Mouse (Mus musculus) neural tube, embryonic 15.5 days (tissue): ENCODE data around the gene Myadml2. TPM values are rescaled to one million over a fixed set of nuclear protein-coding genes. Genes with fewer than 3 reads are reported as not detected.
A peak's percentile ranks its signal among the peaks of the same experiment; 100 is the strongest.

Experiments
- ATAC-seq: fragments of 200-750 bp; cut with Nextera tagmentation; 2 replicates; pipeline ENCODE4 v1.8.0; 2017; ENCODE audit warnings: mild to moderate bottlenecking, moderate TSS enrichment, moderate library complexity; ENCODE audit not compliant: low FRiP score
- H3K27ac ChIP-seq: fragments of 300-500 bp; sonication (generic); replicated peaks from 2 replicates; pipeline ENCODE4 v1.5.1; 2015; ENCODE audit warnings: mild to moderate bottlenecking, inconsistent platforms
- H3K27me3 ChIP-seq: fragments of 300-500 bp; sonication (generic); replicated peaks from 2 replicates; pipeline ENCODE4 v1.6.1; 2015; ENCODE audit warnings: inconsistent platforms
- H3K36me3 ChIP-seq: fragments of 300-500 bp; sonication (generic); 2 replicates; pipeline ENCODE4 v1.6.1; 2015; ENCODE audit warnings: inconsistent platforms
- H3K4me1 ChIP-seq: fragments of 300-500 bp; sonication (generic); 2 replicates; pipeline ENCODE4 v1.6.1; 2015; ENCODE audit warnings: inconsistent platforms
- H3K4me2 ChIP-seq: fragments of 300-500 bp; sonication (generic); 2 replicates; pipeline ENCODE4 v1.6.1; 2015; ENCODE audit warnings: inconsistent platforms, mild to moderate bottlenecking, moderate library complexity
- H3K4me3 ChIP-seq: fragments of 300-500 bp; sonication (generic); replicated peaks from 2 replicates; pipeline ENCODE4 v1.5.1; 2015; ENCODE audit warnings: mild to moderate bottlenecking, inconsistent platforms
- H3K9ac ChIP-seq: fragments of 300-500 bp; sonication (generic); replicated peaks from 2 replicates; pipeline ENCODE4 v1.6.1; 2015; ENCODE audit warnings: mild to moderate bottlenecking, inconsistent platforms
- H3K9me3 ChIP-seq: fragments of 300-500 bp; sonication (generic); replicated peaks from 2 replicates; pipeline ENCODE4 v1.6.1; 2016; ENCODE audit warnings: inconsistent platforms
- WGBS: fragments of 180-500 bp; shearing (Covaris S2); methylation state at CpG from one replicate; pipeline ENCODE4 v1.1.7; 2015; ENCODE audit warnings: mixed read lengths; 5-methylcytosine and 5-hydroxymethylcytosine counted together
- polyA plus RNA-seq: library from polyadenylated mRNA; unstranded; fragments of >200 nt; fragmentation: Nextera tagmentation; extraction: Ambion mirVana; gene quantifications from 2 replicates; pipeline ENCODE4 v1.2.1, GENCODE M21; 2015

Myadml2 gene
- polyA plus RNA-seq, 1 experiment from 2014 or later, result 2.6 TPM

DNA sequence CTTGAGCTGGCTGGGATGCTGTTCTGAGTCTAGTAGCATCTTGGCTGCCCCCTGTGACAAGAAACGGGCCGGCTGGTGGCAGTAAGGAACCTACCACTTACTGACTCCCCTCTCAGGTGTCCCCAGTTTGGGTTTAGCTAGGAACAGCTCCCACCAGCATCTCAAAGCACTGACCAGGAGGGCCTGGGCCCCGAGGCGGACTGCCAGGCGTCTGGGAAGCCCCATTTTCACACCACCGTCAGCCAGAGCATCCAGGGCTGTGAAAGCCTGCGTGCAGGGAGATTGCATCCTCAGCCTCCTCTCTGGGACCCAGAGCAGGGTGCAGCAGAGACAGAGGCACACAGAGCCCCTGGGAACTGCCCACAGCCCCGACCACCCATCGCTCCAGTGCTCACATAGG is 6.7 kb downstream of the Myadml2 start:
- WGBS, result 63% methylated on average over 9 of the region's 9 CpGs
- H3K27ac ChIP-seq, result no peak overlapping the region
- H3K9me3 ChIP-seq, result no peaks in the 10 kb centered on the region
- no peak overlapping the region; the same call in 1 of the 2 replicates for H3K9ac ChIP-seq
- ATAC-seq, result no peak
- H3K4me2 ChIP-seq, result no peak overlapping the region
- H3K4me3 ChIP-seq, result no peak overlapping the region
- peaks cover 15% of the 10 kb centered on the region for H3K4me1 ChIP-seq
- H3K36me3 ChIP-seq, result no peaks in the 10 kb centered on the region
- no peaks in the 10 kb centered on the region for H3K27me3 ChIP-seq

DNA sequence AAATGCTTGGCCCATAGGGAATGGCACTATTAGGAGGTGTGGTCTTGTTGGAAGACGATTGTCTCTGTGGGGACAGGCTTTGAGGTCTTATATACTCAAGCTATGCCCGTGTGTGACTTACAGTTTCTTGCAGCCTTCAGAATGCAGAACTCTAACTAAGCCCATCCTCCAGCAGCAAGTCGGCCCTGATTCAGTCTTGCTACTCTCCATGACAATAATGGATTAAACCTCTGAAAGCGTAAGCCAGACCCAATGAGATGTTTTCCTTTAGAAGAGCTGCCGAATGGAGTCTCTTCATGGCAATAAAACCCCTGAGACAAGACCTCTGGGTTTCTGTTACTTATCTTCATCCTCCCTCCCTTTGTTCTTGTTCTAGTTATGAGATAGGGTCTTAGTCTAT is 13.1 kb downstream of the Myadml2 start:
- Histone ChIP-seq H3K4me1 (peaks cover 37% of the 10 kb centered on the region), H3K27ac (no peak overlapping the region), H3K4me3 (no peak overlapping the region), H3K4me2 (no peak overlapping the region; the same call in 1 of the 2 replicates), H3K9ac (no peak overlapping the region), H3K27me3 (no peaks in the 10 kb centered on the region), H3K36me3 (no peaks in the 10 kb centered on the region), H3K9me3 (no peaks in the 10 kb centered on the region)
- 81% methylated on average over 5 of the region's 5 CpGs for WGBS
- ATAC-seq, result no peak

DNA sequence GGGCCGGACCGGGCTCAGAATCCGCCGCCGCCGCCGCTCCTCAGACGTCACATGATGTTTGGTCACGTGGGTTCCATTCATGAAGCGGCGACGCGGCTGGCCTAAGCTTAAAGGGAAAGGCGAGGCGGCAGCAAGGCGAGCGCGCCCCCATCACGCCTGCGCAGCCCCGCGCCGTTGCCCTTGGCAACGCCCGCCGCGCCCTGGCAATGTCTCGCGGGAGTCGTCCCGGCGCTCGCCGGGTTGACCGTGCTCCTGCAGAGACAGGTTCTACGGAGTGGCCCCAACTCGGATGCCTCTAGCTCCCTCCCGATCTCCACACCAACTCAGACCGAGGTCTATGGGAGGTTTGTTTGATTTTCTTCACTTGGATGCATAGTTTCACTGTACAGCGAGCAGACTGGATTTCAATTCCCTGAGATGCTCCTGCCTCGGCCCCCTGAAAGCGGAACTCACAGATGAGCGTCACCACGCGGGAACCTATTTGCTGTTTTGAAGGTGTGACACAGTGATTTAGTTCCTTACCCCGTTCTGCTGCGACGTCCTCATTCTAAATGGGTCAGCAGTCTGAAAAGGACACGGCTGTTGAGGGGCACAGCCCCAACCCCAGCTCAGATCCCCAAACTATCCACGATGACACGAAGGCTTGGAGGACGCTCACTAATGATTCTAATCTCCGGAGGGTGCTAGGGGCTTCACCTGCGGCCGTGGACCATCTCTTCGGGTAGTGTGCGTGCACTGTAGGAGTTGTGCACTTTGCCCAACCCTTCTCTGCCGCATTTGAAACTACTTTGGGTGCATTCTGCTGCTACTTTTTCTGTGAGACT is 14.2 kb downstream of the Myadml2 start, which contains the start of gene Mafg:
TSS of gene Mafg (minus strand) at position 81 of the 824 bp plus-strand sequence.
- H3K4me1 ChIP-seq, result peaks cover 46% of the 10 kb centered on the region
- peak; percentile 90 for ATAC-seq

DNA sequence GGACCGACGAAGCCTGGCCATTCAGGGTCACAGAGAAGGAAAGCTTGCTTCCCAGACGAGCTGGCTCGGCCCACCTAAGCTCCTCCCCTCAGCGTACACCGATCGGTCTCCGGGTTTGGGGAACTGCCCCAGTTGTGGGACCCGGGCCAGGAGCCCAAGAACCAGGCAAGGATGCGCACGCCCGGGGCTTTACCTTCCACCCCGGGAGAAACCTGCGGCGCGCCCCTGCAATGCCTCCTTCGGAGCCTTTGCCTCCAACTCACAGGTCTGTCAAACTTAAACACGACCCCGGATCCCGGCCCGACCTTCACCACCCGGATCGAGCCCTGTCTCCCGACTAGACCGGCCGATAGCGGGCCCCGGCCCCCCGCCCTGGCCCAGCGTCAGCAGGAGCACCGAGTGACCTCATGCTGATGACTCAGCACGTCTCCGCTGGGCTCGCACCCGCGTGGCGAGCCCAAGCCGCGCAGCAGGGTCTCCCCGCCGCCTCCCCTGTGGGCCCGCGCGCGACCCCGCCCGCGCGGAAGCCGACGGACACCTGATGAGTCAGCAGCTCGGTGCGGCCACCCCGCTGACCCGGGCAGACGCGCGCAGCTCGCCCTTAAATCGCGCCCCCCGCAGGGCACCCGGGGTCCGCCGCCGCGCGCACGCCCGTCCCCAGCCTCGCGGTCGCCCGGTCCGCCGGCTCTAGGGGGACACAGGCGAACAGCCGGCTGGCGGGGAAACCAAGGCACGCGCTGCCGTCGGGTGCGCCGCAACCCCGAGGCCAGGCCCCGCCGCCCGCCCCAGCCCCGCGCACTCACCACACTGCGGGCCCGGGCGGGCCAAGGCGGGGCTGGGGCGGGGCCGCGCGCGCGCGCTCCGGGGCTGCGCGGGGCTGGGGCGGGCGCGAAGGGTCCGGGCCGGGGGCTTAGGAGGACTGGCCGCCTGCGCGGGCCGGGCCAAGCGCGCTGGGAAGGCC is 15.1 kb downstream of the Myadml2 start:
- under 1% methylated on average over 91 of the region's 116 CpGs for WGBS
- H3K9me3 ChIP-seq, result no peaks in the 10 kb centered on the region
- H3K27ac ChIP-seq, result peak overlapping the region; percentile 88
- no peaks in the 10 kb centered on the region for H3K27me3 ChIP-seq
- peaks cover 46% of the 10 kb centered on the region for H3K4me1 ChIP-seq
- H3K4me2 ChIP-seq, result peak overlapping the region; percentile 85
- peaks cover 9% of the 10 kb centered on the region for H3K36me3 ChIP-seq
- peak; percentile 85 for ATAC-seq
- peak overlapping the region; percentile 96 for H3K4me3 ChIP-seq
- H3K9ac ChIP-seq, result peak overlapping the region; percentile 87

More for the DNA sequence above, 14.2 kb downstream of the Myadml2 start, which contains the start of gene Mafg:
- Histone ChIP-seq H3K9me3 (no peaks in the 10 kb centered on the region), H3K36me3 (peaks cover 7% of the 10 kb centered on the region), H3K27me3 (no peaks in the 10 kb centered on the region), H3K4me2 (peak within 1 kb of the TSS; percentile 85), H3K9ac (peak within 1 kb of the TSS; percentile 87), H3K27ac (peak within 1 kb of the TSS; percentile 88), H3K4me3 (peak within 1 kb of the TSS; percentile 96)
- WGBS, result 11% methylated on average over 58 of the region's 58 CpGs

DNA sequence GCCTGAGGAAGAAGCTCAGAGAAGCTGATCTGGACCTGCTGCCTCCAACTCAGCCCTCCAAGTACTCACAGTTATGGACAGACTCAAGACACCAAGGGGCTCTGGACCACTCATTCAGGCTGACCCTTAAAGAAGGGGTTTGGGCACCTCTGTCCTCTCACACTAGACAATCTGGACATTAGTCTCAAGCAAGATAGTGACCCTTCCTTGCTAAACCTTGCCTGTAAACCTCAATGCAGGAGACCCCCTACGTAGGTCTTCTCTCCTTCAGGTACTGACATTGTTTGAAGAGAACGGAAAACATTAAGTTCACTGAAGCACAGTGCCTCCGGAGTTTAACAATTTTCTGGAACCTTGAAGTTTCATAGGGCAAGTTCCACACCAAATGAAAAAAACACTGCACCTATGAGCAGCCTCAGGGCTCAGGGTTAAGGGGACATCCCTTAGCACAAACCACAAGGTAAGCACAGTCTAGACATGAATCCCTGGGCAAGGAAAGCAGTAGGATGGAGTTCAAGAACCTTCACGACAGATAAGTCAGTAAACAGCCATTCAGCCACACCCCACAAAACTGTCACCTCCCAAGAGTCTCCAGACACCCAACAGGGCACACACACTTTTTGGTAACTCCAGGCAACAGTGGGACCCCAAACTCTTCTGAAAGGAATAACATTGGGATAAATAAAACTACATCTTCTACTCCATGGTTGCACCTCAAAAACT is 16.1 kb downstream of the Myadml2 start:
- H3K9me3 ChIP-seq, result no peaks in the 10 kb centered on the region
- WGBS, result 70% methylated on average over 4 of the region's 4 CpGs
- H3K27me3 ChIP-seq, result no peaks in the 10 kb centered on the region
- H3K4me3 ChIP-seq, result peak overlapping the region; percentile 96
- peak overlapping the region; percentile 87 for H3K9ac ChIP-seq
- H3K27ac ChIP-seq, result peak overlapping the region; percentile 88; the same call in 1 of the 2 replicates
- H3K36me3 ChIP-seq, result peaks cover 17% of the 10 kb centered on the region
- H3K4me2 ChIP-seq, result peak overlapping the region; percentile 85
- ATAC-seq, result no peak
- peaks cover 46% of the 10 kb centered on the region for H3K4me1 ChIP-seq

DNA sequence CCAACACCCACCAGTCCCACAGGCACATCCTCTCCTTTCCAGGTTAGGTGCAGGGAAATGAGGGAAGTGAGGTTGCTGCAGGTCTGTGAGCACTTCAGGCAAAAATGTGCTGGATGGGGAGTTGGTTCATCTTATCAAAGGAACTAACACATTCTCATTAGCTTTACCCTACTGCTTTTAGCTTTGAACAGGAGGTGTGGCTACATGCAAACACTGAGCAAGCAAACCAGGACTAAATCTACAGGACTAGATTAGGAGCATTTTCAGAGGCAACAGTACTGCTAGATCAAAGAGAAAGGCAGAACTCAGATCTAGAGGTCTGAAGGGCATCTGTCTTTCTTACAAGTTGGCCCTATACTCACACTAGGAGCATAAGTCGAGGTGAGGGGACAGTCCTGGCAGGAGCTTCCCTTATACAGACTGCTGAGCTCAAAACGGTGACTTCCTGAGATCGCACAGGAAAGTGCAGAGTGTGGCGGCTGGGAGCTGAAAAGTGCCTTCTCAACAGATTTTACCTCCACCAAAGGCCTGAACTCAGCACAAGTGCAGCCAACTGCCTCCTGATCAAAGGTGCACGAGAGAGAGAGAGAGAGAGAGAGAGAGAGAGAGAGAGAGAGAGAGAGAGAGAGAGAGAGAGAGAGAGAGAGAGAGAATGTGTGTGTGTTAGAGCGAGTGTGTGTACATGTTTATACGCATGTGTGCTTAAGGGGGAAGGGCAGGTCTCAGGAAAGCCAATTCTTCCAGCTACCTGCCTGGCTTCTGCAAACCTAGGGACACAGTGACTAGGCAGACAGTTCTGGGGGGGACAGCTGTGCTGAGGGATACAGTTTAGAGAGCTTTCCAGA is 16.9 kb downstream of the Myadml2 start:
- Histone ChIP-seq H3K4me2 (peak overlapping the region; percentile 85), H3K27ac (peak overlapping the region; percentile 6; the same call in 1 of the 2 replicates), H3K9ac (peak overlapping the region; percentile 87; the same call in 1 of the 2 replicates), H3K27me3 (no peaks in the 10 kb centered on the region), H3K36me3 (peaks cover 18% of the 10 kb centered on the region), H3K9me3 (no peaks in the 10 kb centered on the region), H3K4me3 (peak overlapping the region; percentile 96), H3K4me1 (peaks cover 50% of the 10 kb centered on the region)
- no peak for ATAC-seq
- WGBS, result 44% methylated on average over 7 of the region's 7 CpGs

DNA sequence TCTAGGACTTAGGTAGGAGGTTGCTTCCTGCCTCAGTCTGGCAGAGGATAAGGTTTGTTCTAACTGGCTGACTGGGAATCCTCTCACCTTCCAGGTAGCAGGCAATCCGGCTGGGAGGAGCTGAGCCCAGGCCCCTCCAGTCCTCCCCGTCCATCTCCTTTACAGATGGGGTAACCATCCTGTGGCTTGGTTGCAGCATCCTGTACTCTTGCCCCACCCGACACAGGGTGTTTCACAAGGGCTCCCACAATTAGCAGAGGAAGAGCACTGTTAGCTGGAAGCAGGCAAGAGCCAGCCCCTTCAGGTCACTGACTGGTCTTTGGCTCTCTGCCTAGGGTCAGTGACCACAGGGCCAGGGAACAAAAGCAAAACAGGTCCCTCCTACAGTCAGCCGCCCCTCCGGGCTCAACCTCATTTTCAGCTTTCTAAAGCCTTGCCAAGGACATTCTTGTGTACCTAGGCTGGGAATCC is 17.5 kb downstream of the Myadml2 start:
- Histone ChIP-seq H3K4me3 (0 out of 2 replicates have a peak overlapping the region, but pooled peaks have one; percentile 1), H3K4me1 (peaks cover 56% of the 10 kb centered on the region), H3K36me3 (peaks cover 18% of the 10 kb centered on the region), H3K9ac (no peak overlapping the region), H3K27ac (0 out of 2 replicates have a peak overlapping the region, but pooled peaks have one; percentile 2), H3K27me3 (no peaks in the 10 kb centered on the region), H3K9me3 (no peaks in the 10 kb centered on the region), H3K4me2 (peak overlapping the region; percentile 85)
- ATAC-seq, result no peak
- WGBS, result 56% methylated on average over 5 of the region's 5 CpGs

DNA sequence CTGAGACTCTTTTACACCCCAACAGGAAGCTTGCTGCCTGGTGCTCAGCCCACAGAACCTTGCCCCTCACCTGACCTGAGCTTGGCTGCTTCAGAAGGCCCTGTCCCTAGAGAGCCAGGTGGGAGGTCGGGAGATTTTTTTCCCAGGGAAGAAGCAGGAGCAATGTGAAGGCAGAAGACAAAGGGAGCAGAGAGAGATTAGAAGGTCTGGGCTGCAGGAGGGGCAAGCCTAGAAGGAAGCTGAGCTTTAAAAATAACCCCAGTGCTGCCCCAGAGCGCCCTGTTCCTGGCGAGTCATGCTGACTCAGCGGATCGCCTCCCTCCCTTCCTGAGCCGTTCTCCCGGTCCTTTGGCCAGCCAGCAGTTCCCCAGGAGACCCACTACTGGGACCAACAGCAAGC is 18.0 kb downstream of the Myadml2 start:
- H3K27ac ChIP-seq, result 0 out of 2 replicates have a peak overlapping the region, but pooled peaks have one; percentile 2
- H3K4me2 ChIP-seq, result peak overlapping the region; percentile 85
- no peaks in the 10 kb centered on the region for H3K27me3 ChIP-seq
- peaks cover 61% of the 10 kb centered on the region for H3K4me1 ChIP-seq
- WGBS, result 54% methylated on average over 7 of the region's 7 CpGs
- H3K4me3 ChIP-seq, result no peak overlapping the region
- H3K36me3 ChIP-seq, result peaks cover 18% of the 10 kb centered on the region
- ATAC-seq, result no peak
- H3K9ac ChIP-seq, result no peak overlapping the region
- no peaks in the 10 kb centered on the region for H3K9me3 ChIP-seq

DNA sequence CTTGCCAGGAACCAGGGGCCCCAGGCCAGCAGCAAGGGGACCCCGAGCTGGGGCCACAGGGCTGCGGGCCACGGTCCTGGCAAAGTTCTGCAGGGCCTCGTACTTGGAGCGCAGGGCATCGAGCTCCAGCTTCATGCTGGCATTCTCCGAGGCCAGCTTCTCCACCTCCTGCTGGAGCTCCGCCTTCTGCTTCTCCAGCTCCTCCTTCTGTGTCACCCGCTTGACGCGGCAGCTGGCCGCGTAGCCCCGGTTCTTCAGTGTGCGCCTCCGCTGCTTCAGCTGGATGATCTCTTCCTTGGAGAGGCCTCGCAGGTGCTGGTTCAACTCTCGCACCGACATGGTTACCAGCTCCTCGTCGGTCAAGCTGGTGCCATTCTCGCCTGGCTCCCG is 18.6 kb downstream of the Myadml2 start:
- H3K4me2 ChIP-seq, result peak overlapping the region; percentile 11
- H3K9me3 ChIP-seq, result no peaks in the 10 kb centered on the region
- 74% methylated on average over 23 of the region's 23 CpGs for WGBS
- H3K36me3 ChIP-seq, result peaks cover 18% of the 10 kb centered on the region
- H3K27ac ChIP-seq, result no peak overlapping the region
- ATAC-seq, result no peak
- no peak overlapping the region for H3K9ac ChIP-seq
- no peaks in the 10 kb centered on the region for H3K27me3 ChIP-seq
- H3K4me3 ChIP-seq, result no peak overlapping the region
- H3K4me1 ChIP-seq, result peaks cover 60% of the 10 kb centered on the region

DNA sequence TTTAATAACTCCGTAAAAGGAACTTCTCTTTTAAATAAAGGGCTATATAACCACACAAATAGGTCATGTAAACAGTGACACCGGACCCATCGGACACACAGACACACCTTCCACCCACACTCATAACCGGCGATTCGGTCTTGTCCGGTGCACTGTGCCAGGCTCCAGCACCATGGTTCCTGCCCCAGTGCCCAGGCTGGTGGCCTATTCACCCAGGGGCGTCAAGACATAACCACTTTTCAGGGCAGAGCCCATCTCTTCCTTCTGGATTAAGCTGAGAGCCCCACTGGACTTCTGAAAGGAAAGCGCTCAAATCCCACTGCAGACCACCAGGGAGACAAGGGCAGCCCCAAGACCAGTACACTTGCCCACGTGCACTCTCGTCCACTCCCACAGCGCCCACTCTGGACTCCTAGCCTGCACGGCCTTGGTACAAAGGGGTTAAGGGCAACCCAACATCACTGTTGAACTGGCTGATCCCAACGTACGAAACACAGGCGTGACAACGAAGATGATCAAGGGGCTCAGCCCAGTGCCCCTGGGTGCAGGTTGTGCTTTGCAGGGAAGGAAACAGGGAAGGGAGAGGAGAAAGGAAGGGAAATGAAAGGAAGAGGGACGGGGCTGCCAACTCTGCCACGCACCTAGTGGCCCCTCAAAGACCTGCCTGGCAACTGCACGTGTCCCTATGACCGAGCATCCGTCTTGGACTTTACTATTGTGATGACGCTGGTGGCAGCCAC is 19.2 kb downstream of the Myadml2 start:
- ATAC-seq, result no peak
- peaks cover 61% of the 10 kb centered on the region for H3K4me1 ChIP-seq
- no peak overlapping the region for H3K4me3 ChIP-seq
- WGBS, result 96% methylated on average over 23 of the region's 23 CpGs
- H3K9ac ChIP-seq, result no peak overlapping the region
- H3K4me2 ChIP-seq, result peak overlapping the region; percentile 11; the same call in 1 of the 2 replicates
- no peak overlapping the region for H3K27ac ChIP-seq
- peaks cover 18% of the 10 kb centered on the region for H3K36me3 ChIP-seq
- no peaks in the 10 kb centered on the region for H3K9me3 ChIP-seq
- no peaks in the 10 kb centered on the region for H3K27me3 ChIP-seq
